Mouse (Mus musculus) stomach, postnatal 0 days (tissue): ENCODE measurements around the gene Zc3hav1. TPM values are rescaled to one million over a fixed set of nuclear protein-coding genes. Genes with fewer than 3 reads are reported as not detected.

Source experiments
- ATAC-seq: fragments of 200-750 bp; cut with Nextera tagmentation; 2 replicates; pipeline ENCODE4 v1.8.0; 2017; ENCODE audit not compliant: low FRiP score, low TSS enrichment
- DNase-seq: peaks from one replicate; pipeline ENCODE4 v3.0.0-alpha.2; 2016; ENCODE audit warnings: low spot score
- H3K27ac ChIP-seq: fragments of 300-500 bp; sonication (generic); replicated peaks from 2 replicates; pipeline ENCODE4 v1.5.1; 2014; ENCODE audit warnings: mild to moderate bottlenecking, control low read depth
- H3K27me3 ChIP-seq: fragments of 300-500 bp; sonication (generic); 2 replicates; pipeline ENCODE4 v1.6.1; 2014; ENCODE audit warnings: low read length; ENCODE audit not compliant: control insufficient read depth, insufficient read depth
- H3K36me3 ChIP-seq: fragments of 300-500 bp; sonication (generic); 2 replicates; pipeline ENCODE4 v1.6.1; 2014; ENCODE audit warnings: low read length, mixed read lengths; ENCODE audit not compliant: control insufficient read depth, insufficient read depth
- H3K4me1 ChIP-seq: fragments of 300-500 bp; sonication (generic); replicated peaks from 2 replicates; pipeline ENCODE4 v1.6.1; 2014; ENCODE audit warnings: antibody characterized with exemption; ENCODE audit not compliant: control insufficient read depth, insufficient read depth
- H3K4me2 ChIP-seq: fragments of 300-500 bp; sonication (generic); replicated peaks from 2 replicates; pipeline ENCODE4 v1.6.1; 2014; ENCODE audit warnings: low read depth, mild to moderate bottlenecking, control low read depth, moderate library complexity
- H3K4me3 ChIP-seq: fragments of 300-500 bp; sonication (generic); 2 replicates; pipeline ENCODE4 v1.5.1; 2014; ENCODE audit warnings: low read depth, low read length, control low read depth
- H3K9ac ChIP-seq: fragments of 300-500 bp; sonication (generic); 2 replicates; pipeline ENCODE4 v1.6.1; 2014; ENCODE audit warnings: mild to moderate bottlenecking, low read length, control low read depth, mixed read lengths
- H3K9me3 ChIP-seq: fragments of 300-500 bp; sonication (generic); 2 replicates; pipeline ENCODE4 v1.6.1; 2016; ENCODE audit warnings: low read length; ENCODE audit not compliant: control insufficient read depth
- CTCF ChIP-seq: IDR thresholded peaks from 2 replicates; pipeline ENCODE4 v1.5.1; 2016; ENCODE audit warnings: antibody characterized with exemption, low read depth, mild to moderate bottlenecking, moderate library complexity
- EP300 ChIP-seq: optimal IDR thresholded peaks from 2 replicates; pipeline ENCODE3; 2016; ENCODE audit warnings: antibody characterized with exemption
- WGBS: fragments of 180-500 bp; shearing (Covaris S2); extraction: QIAGEN DNeasy Blood & Tissue Kit; methylation state at CpG from one replicate; pipeline ENCODE4 v1.1.7; 2014; 5-methylcytosine and 5-hydroxymethylcytosine counted together
- polyA plus RNA-seq: library from polyadenylated mRNA; unstranded; fragments of >200 nt; fragmentation: Nextera tagmentation; extraction: Ambion mirVana; gene quantifications from 2 replicates; pipeline ENCODE4 v1.2.1, GENCODE M21; 2015

Zc3hav1 gene
- polyA plus RNA-seq, 1 experiment from 2014 or later: 12.7 TPM

GRCm38 (mm10) chr6:38347875-38348274 is 6.5 kb downstream of the Zc3hav1 start:
- no peak for TF ChIP-seq EP300
- 0 out of 2 replicates have a peak, but pooled peaks cover 4% of the 10 kb centered on the region for H3K4me1 ChIP-seq
- DNase-seq: no peak
- no peak overlapping the region for H3K9ac ChIP-seq
- no peak overlapping the region for H3K4me2 ChIP-seq
- no peaks in the 10 kb centered on the region for H3K27me3 ChIP-seq
- no peaks in the 10 kb centered on the region for H3K36me3 ChIP-seq
- no peaks in the 10 kb centered on the region for H3K9me3 ChIP-seq
- 62% methylated on average over 5 of the region's 5 CpGs for WGBS
- ATAC-seq: no peak
- no peak overlapping the region for H3K27ac ChIP-seq
- H3K4me3 ChIP-seq: no peak overlapping the region

DNA sequence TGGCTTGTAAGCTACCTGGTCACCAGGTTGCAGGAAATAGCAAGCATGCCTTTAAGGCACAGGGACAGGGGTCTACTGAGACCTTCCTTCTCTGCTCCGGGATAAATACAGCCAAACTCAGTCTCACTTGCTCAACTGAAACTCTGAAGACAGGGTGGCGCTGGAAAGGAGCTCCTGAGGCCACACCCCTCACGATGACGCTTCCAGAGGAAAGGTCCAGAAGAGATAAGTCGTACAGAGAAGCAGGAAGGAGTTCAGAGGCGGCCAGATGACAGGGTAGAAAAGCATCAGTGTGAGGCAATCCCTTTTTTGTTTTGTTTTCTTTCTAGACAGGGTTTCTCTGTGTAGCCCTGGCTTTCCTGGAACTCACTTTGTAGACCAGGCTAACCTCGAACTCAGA is 8.6 kb downstream of the Zc3hav1 start:
- 38% methylated on average over 7 of the region's 7 CpGs for WGBS
- Histone ChIP-seq H3K4me1 (0 out of 2 replicates have a peak, but pooled peaks cover 2% of the 10 kb centered on the region), H3K4me3 (no peak overlapping the region), H3K9ac (no peak overlapping the region), H3K27me3 (no peaks in the 10 kb centered on the region), H3K4me2 (no peak overlapping the region), H3K36me3 (no peaks in the 10 kb centered on the region), H3K9me3 (no peaks in the 10 kb centered on the region), H3K27ac (peak overlapping the region; percentile 70; the same call in 1 of the 2 replicates)
- TF ChIP-seq EP300 (no peak), CTCF (no peak)
- DNase-seq (peak; percentile 87), ATAC-seq (peak; percentile 90)

DNA sequence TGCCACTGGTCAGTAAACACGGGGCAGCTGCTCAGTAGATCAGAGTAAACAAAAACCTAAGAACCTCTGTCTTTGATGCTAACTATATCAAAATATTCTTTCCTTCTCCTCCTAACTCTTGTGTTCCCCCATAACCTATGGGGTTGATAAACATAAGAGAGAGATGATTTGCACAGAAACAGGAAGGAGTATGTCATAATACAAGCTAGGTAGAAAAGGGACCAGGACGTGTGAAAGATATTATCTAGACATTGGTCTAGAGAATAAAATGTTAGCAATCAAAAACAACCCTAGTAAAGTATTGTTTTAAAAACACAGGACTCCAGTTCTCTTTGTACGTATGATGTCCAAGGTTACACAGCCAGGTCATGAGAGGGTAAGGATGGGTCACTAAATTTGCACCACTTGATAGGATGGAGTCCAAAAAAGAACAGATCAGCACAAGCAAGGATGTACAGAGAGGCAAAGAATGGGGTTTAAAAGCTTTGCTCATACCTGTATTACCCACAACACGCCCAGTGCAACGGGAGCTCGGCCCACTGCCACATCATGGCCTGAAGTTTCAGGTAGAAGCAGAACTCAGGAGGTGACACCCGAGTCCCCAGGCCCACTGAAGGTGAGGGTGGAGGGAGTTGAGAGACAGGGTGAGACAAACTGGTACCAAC is 10.3 kb downstream of the Zc3hav1 start:
- H3K4me1 ChIP-seq: 0 out of 2 replicates have a peak, but pooled peaks cover 2% of the 10 kb centered on the region
- DNase-seq: no peak
- ATAC-seq: no peak
- no peaks in the 10 kb centered on the region; the same call in 1 of the 2 replicates for H3K36me3 ChIP-seq
- H3K4me2 ChIP-seq: no peak overlapping the region
- no peak overlapping the region for H3K27ac ChIP-seq
- H3K9ac ChIP-seq: no peak overlapping the region
- TF ChIP-seq CTCF (no peak), EP300 (no peak)
- WGBS: 72% methylated on average over 7 of the region's 7 CpGs
- no peaks in the 10 kb centered on the region for H3K27me3 ChIP-seq
- no peaks in the 10 kb centered on the region for H3K9me3 ChIP-seq
- no peak overlapping the region for H3K4me3 ChIP-seq

GRCm38 (mm10) chr6:38343581-38343980 is 10.8 kb downstream of the Zc3hav1 start:
- 0 out of 2 replicates have a peak, but pooled peaks cover 2% of the 10 kb centered on the region for H3K4me1 ChIP-seq
- H3K27ac ChIP-seq: no peak overlapping the region
- no peak for ATAC-seq
- no peak overlapping the region for H3K4me3 ChIP-seq
- H3K27me3 ChIP-seq: no peaks in the 10 kb centered on the region
- H3K36me3 ChIP-seq: no peaks in the 10 kb centered on the region; the same call in 1 of the 2 replicates
- TF ChIP-seq EP300 (no peak), CTCF (no peak)
- no peak overlapping the region for H3K9ac ChIP-seq
- WGBS: 49% methylated on average over 3 of the region's 3 CpGs
- no peak for DNase-seq
- H3K4me2 ChIP-seq: no peak overlapping the region
- no peaks in the 10 kb centered on the region for H3K9me3 ChIP-seq

GRCm38 (mm10) chr6:38342666-38342992 is 11.8 kb downstream of the Zc3hav1 start:
- no peak overlapping the region for H3K4me2 ChIP-seq

More at GRCm38 (mm10) chr6:38342666-38342992, 11.8 kb downstream of the Zc3hav1 start:
- Histone ChIP-seq H3K4me1 (0 out of 2 replicates have a peak, but pooled peaks cover 2% of the 10 kb centered on the region), H3K9ac (no peak overlapping the region), H3K4me3 (no peak overlapping the region), H3K9me3 (no peaks in the 10 kb centered on the region), H3K27me3 (no peaks in the 10 kb centered on the region), H3K36me3 (no peaks in the 10 kb centered on the region; the same call in 1 of the 2 replicates), H3K27ac (no peak overlapping the region)
- DNase-seq (no peak), ATAC-seq (no peak)
- TF ChIP-seq EP300 (no peak), CTCF (no peak)
- 61% methylated on average over 8 of the region's 8 CpGs for WGBS
